Mouse (Mus musculus) limb, embryonic 12.5 days (tissue): ENCODE data around the gene Nup214. TPM values are rescaled to one million over a fixed set of nuclear protein-coding genes. Genes with fewer than 3 reads are reported as not detected.

Experiments
- ATAC-seq: fragments of 200-750 bp; cut with Nextera tagmentation; 2 replicates; pipeline ENCODE4 v1.8.0; 2017; ENCODE audit warnings: low read depth, moderate TSS enrichment; ENCODE audit not compliant: insufficient number of reproducible peaks, insufficient read depth, low FRiP score, low TSS enrichment
- H3K27ac ChIP-seq: fragments of 300-500 bp; sonication (generic); 2 replicates; pipeline ENCODE4 v1.5.1; 2016; ENCODE audit warnings: mild to moderate bottlenecking, moderate library complexity
- H3K27me3 ChIP-seq: fragments of 300-500 bp; sonication (generic); 2 replicates; pipeline ENCODE4 v1.6.1; 2016; ENCODE audit warnings: mild to moderate bottlenecking, moderate library complexity
- H3K36me3 ChIP-seq: fragments of 300-500 bp; sonication (generic); 2 replicates; pipeline ENCODE4 v1.6.1; 2016; ENCODE audit warnings: mild to moderate bottlenecking, moderate library complexity
- H3K4me1 ChIP-seq: fragments of 300-500 bp; sonication (generic); replicated peaks from 2 replicates; pipeline ENCODE4 v1.6.1; 2016
- H3K4me2 ChIP-seq: fragments of 300-500 bp; sonication (generic); 2 replicates; pipeline ENCODE4 v1.6.1; 2016; ENCODE audit warnings: mild to moderate bottlenecking, moderate library complexity
- H3K4me3 ChIP-seq: fragments of 300-500 bp; sonication (generic); replicated peaks from 2 replicates; pipeline ENCODE4 v1.5.1; 2016; ENCODE audit warnings: mild to moderate bottlenecking
- H3K9ac ChIP-seq: fragments of 300-500 bp; sonication (generic); replicated peaks from 2 replicates; pipeline ENCODE4 v1.6.1; 2016; ENCODE audit warnings: mild to moderate bottlenecking, moderate library complexity
- H3K9me3 ChIP-seq: fragments of 300-500 bp; sonication (generic); 2 replicates; pipeline ENCODE4 v1.6.1; 2016; ENCODE audit warnings: mild to moderate bottlenecking, moderate library complexity
- WGBS: fragments of 180-500 bp; shearing (Covaris S2); methylation state at CpG from one replicate; pipeline ENCODE4 v1.1.7; 2016; 5-methylcytosine and 5-hydroxymethylcytosine counted together
- polyA plus RNA-seq: library from polyadenylated mRNA; unstranded; fragments of >200 nt; fragmentation: Nextera tagmentation; extraction: Ambion mirVana; gene quantifications from 2 replicates; pipeline ENCODE4 v1.2.1, GENCODE M21; 2016

The Nup214 gene
- polyA plus RNA-seq, 1 experiment from 2014 or later = 76.4 TPM

GRCm38 (mm10) chr2:32059613-32060012, 85.4 kb downstream of the Nup214 start:
- Histone ChIP-seq H3K27ac (no peak overlapping the region), H3K9ac (no peak overlapping the region), H3K4me2 (no peak overlapping the region), H3K9me3 (no peaks in the 10 kb centered on the region), H3K36me3 (no peaks in the 10 kb centered on the region), H3K4me1 (peaks cover 7% of the 10 kb centered on the region; the same call in 1 of the 2 replicates), H3K4me3 (no peak overlapping the region), H3K27me3 (no peaks in the 10 kb centered on the region)
- no peak for ATAC-seq
- WGBS = 76% methylated on average over 6 of the region's 6 CpGs

GRCm38 (mm10) chr2:32060228-32060805, 86.1 kb downstream of the Nup214 start:
- H3K9me3 ChIP-seq = no peaks in the 10 kb centered on the region
- H3K27ac ChIP-seq = no peak overlapping the region
- ATAC-seq = no peak
- H3K4me2 ChIP-seq = no peak overlapping the region
- WGBS = 60% methylated on average over 6 of the region's 6 CpGs
- no peak overlapping the region for H3K9ac ChIP-seq
- H3K36me3 ChIP-seq = no peaks in the 10 kb centered on the region
- H3K4me3 ChIP-seq = no peak overlapping the region
- peaks cover 7% of the 10 kb centered on the region; the same call in 1 of the 2 replicates for H3K4me1 ChIP-seq
- H3K27me3 ChIP-seq = no peaks in the 10 kb centered on the region

- 77% methylated on average over 2 of the region's 2 CpGs for WGBS
These were observed 87.0 kb downstream of the Nup214 start for GRCm38 (mm10) chr2:32061189-32061588.

GRCm38 (mm10) chr2:32061722-32062505, 87.7 kb downstream of the Nup214 start:
- peaks cover 7% of the 10 kb centered on the region; the same call in 1 of the 2 replicates for H3K4me1 ChIP-seq
- H3K4me2 ChIP-seq = no peak overlapping the region
- WGBS = 77% methylated on average over 12 of the region's 12 CpGs
- H3K36me3 ChIP-seq = no peaks in the 10 kb centered on the region
- H3K27ac ChIP-seq = no peak overlapping the region
- no peak overlapping the region for H3K9ac ChIP-seq
- no peak overlapping the region for H3K4me3 ChIP-seq
- ATAC-seq = no peak
- H3K27me3 ChIP-seq = no peaks in the 10 kb centered on the region
- no peaks in the 10 kb centered on the region for H3K9me3 ChIP-seq

More at GRCm38 (mm10) chr2:32061189-32061588, 87.0 kb downstream of the Nup214 start:
- H3K27me3 ChIP-seq = no peaks in the 10 kb centered on the region
- no peak overlapping the region for H3K9ac ChIP-seq
- no peaks in the 10 kb centered on the region for H3K9me3 ChIP-seq
- no peak overlapping the region for H3K4me2 ChIP-seq
- H3K27ac ChIP-seq = no peak overlapping the region
- H3K4me3 ChIP-seq = no peak overlapping the region
- peaks cover 7% of the 10 kb centered on the region; the same call in 1 of the 2 replicates for H3K4me1 ChIP-seq
- no peaks in the 10 kb centered on the region for H3K36me3 ChIP-seq
- ATAC-seq = no peak

GRCm38 (mm10) chr2:32062626-32063410, 88.6 kb downstream of the Nup214 start:
- Histone ChIP-seq H3K27ac (no peak overlapping the region), H3K4me1 (peaks cover 7% of the 10 kb centered on the region; the same call in 1 of the 2 replicates), H3K4me3 (no peak overlapping the region), H3K9me3 (no peaks in the 10 kb centered on the region), H3K27me3 (no peaks in the 10 kb centered on the region), H3K36me3 (no peaks in the 10 kb centered on the region), H3K4me2 (no peak overlapping the region), H3K9ac (no peak overlapping the region)
- ATAC-seq = no peak
- WGBS = 88% methylated on average over 15 of the region's 15 CpGs

GRCm38 (mm10) chr2:32063451-32064151, 89.4 kb downstream of the Nup214 start:
- Histone ChIP-seq H3K4me2 (no peak overlapping the region), H3K4me3 (no peak overlapping the region), H3K27me3 (0 out of 2 replicates have a peak, but pooled peaks cover 3% of the 10 kb centered on the region), H3K27ac (no peak overlapping the region), H3K9me3 (no peaks in the 10 kb centered on the region), H3K4me1 (peaks cover 8% of the 10 kb centered on the region; the same call in 1 of the 2 replicates), H3K36me3 (no peaks in the 10 kb centered on the region), H3K9ac (no peak overlapping the region)
- no peak for ATAC-seq
- WGBS = 83% methylated on average over 7 of the region's 7 CpGs

GRCm38 (mm10) chr2:32064913-32065312, 90.7 kb downstream of the Nup214 start:
- no peak overlapping the region for H3K4me3 ChIP-seq
- H3K27ac ChIP-seq = no peak overlapping the region
- no peak overlapping the region for H3K9ac ChIP-seq
- WGBS = 69% methylated on average over 13 of the region's 13 CpGs
- H3K4me2 ChIP-seq = no peak overlapping the region
- no peaks in the 10 kb centered on the region for H3K9me3 ChIP-seq
- H3K27me3 ChIP-seq = peaks cover 9% of the 10 kb centered on the region; the same call in 1 of the 2 replicates
- no peaks in the 10 kb centered on the region for H3K36me3 ChIP-seq
- H3K4me1 ChIP-seq = peaks cover 14% of the 10 kb centered on the region; the same call in 1 of the 2 replicates
- no peak for ATAC-seq

GRCm38 (mm10) chr2:32065371-32065791, 91.1 kb downstream of the Nup214 start:
- H3K9ac ChIP-seq = no peak overlapping the region
- no peak overlapping the region for H3K4me2 ChIP-seq
- no peaks in the 10 kb centered on the region for H3K9me3 ChIP-seq
- no peaks in the 10 kb centered on the region for H3K36me3 ChIP-seq
- ATAC-seq = no peak
- H3K27ac ChIP-seq = no peak overlapping the region
- no peak overlapping the region for H3K4me3 ChIP-seq
- 82% methylated on average over 5 of the region's 5 CpGs for WGBS
- H3K4me1 ChIP-seq = peaks cover 9% of the 10 kb centered on the region; the same call in 1 of the 2 replicates
- H3K27me3 ChIP-seq = peaks cover 9% of the 10 kb centered on the region; the same call in 1 of the 2 replicates

- 84% methylated on average over 4 of the region's 4 CpGs for WGBS
- no peak overlapping the region for H3K4me2 ChIP-seq
These were observed 91.8 kb downstream of the Nup214 start for GRCm38 (mm10) chr2:32066005-32066404.

GRCm38 (mm10) chr2:32068811-32069607, 94.8 kb downstream of the Nup214 start:
- H3K36me3 ChIP-seq = no peaks in the 10 kb centered on the region
- H3K27me3 ChIP-seq = peaks cover 9% of the 10 kb centered on the region; the same call in 1 of the 2 replicates
- H3K4me2 ChIP-seq = peak overlapping the region; percentile 33
- H3K9ac ChIP-seq = no peak overlapping the region
- no peak overlapping the region for H3K4me3 ChIP-seq
- no peak overlapping the region for H3K27ac ChIP-seq
- 48% methylated on average over 31 of the region's 31 CpGs for WGBS
- no peaks in the 10 kb centered on the region for H3K9me3 ChIP-seq
- no peak for ATAC-seq
- H3K4me1 ChIP-seq = peaks cover 7% of the 10 kb centered on the region; the same call in 1 of the 2 replicates

More at GRCm38 (mm10) chr2:32066005-32066404, 91.8 kb downstream of the Nup214 start:
- peaks cover 9% of the 10 kb centered on the region; the same call in 1 of the 2 replicates for H3K27me3 ChIP-seq
- H3K36me3 ChIP-seq = no peaks in the 10 kb centered on the region
- peaks cover 7% of the 10 kb centered on the region; the same call in 1 of the 2 replicates for H3K4me1 ChIP-seq
- no peak overlapping the region for H3K9ac ChIP-seq
- no peak for ATAC-seq
- no peaks in the 10 kb centered on the region for H3K9me3 ChIP-seq
- H3K27ac ChIP-seq = no peak overlapping the region
- no peak overlapping the region for H3K4me3 ChIP-seq
